Mouse (Mus musculus) natural killer cell, adult 2 months (primary cell): Measurements from ENCODE around the gene Gbgt1.
"Not testable (repeated sequence)": the region's sequence is repeated elsewhere in the genome, so short reads cannot be mapped to it uniquely, and the experiment has no call there.

ENCODE experiments used
- DNase-seq, 2 experiments: peaks; one replicate each; pipeline ENCODE4 v3.0.0; 2022; ENCODE audit warnings: low spot score in 2 of 2

Gene Gbgt1

GRCm38 (mm10) chr2:28496671-28497070, at the start of gene Gbgt1:
Gene Gbgt1, plus strand, starts transcription at chr2:28496891.
- no peak for DNase-seq

GRCm38 (mm10) chr2:28447315-28447670, 49.4 kb upstream of the Gbgt1 start:
- DNase-seq, result no peak

- DNase-seq, result no peak
Observed at GRCm38 (mm10) chr2:28451663-28452062, 45.0 kb upstream of the Gbgt1 start.

GRCm38 (mm10) chr2:28453539-28453938, 43.2 kb upstream of the Gbgt1 start:
- DNase-seq, result no peak

GRCm38 (mm10) chr2:28456616-28457015, 40.1 kb upstream of the Gbgt1 start:
- DNase-seq, result no peak

GRCm38 (mm10) chr2:28463919-28464318, 32.8 kb upstream of the Gbgt1 start:
- peak; percentile 64 to 71 for DNase-seq

GRCm38 (mm10) chr2:28464919-28465318, 31.8 kb upstream of the Gbgt1 start:
- DNase-seq, result no peak

GRCm38 (mm10) chr2:28465836-28466518, 30.7 kb upstream of the Gbgt1 start, which contains the start of gene 1700007K13Rik:
Gene 1700007K13Rik, minus strand, starts transcription at chr2:28466332.
- peak; percentile 58 to 59 for DNase-seq

GRCm38 (mm10) chr2:28467860-28468485, 28.7 kb upstream of the Gbgt1 start, which contains the start of gene Mrps2:
Gene Mrps2, plus strand, starts transcription at chr2:28468066.
- DNase-seq, result peak; percentile 80 to 84

GRCm38 (mm10) chr2:28468486-28469225, 28.0 kb upstream of the Gbgt1 start:
- DNase-seq, result no peak

- no peak for DNase-seq
Observed at GRCm38 (mm10) chr2:28469461-28469860, 27.2 kb upstream of the Gbgt1 start.

GRCm38 (mm10) chr2:28470591-28470990, 26.1 kb upstream of the Gbgt1 start:
- DNase-seq, result no peak

- DNase-seq, result not testable (repeated sequence)
Observed at GRCm38 (mm10) chr2:28472011-28472410, 24.7 kb upstream of the Gbgt1 start.

GRCm38 (mm10) chr2:28477993-28478392, 18.7 kb upstream of the Gbgt1 start:
- not testable (repeated sequence) for DNase-seq

- DNase-seq, result no peak
Observed at GRCm38 (mm10) chr2:28479208-28480204, 17.2 kb upstream of the Gbgt1 start.

GRCm38 (mm10) chr2:28483861-28484260, 12.8 kb upstream of the Gbgt1 start:
- no peak for DNase-seq

- DNase-seq, result no peak
Observed at GRCm38 (mm10) chr2:28494521-28494920, 2.2 kb upstream of the Gbgt1 start.

- peak; percentile 31 to 55 for DNase-seq
Observed at GRCm38 (mm10) chr2:28495207-28495756, 1.4 kb upstream of the Gbgt1 start.

GRCm38 (mm10) chr2:28495801-28496595, 693 bp upstream of the Gbgt1 start:
- DNase-seq, result no peak

GRCm38 (mm10) chr2:28497561-28497960, 870 bp downstream of the Gbgt1 start:
- no peak for DNase-seq
